Mouse (Mus musculus) MEL-GATA-1-ER (cell line): ENCODE measurements around the gene Rmi1.
"Not testable (repeated sequence)": the region's sequence is repeated elsewhere in the genome, so short reads cannot be mapped to it uniquely, and the experiment has no call there.

Source experiments
- DNase-seq: peaks from one replicate; pipeline ENCODE4 v3.0.0-alpha.2; 2012; ENCODE audit warnings: low read depth; ENCODE audit errors: extremely low read depth

Rmi1 gene

GRCm38 (mm10) chr13:58402003-58402743 lies at the start of gene Rmi1:
Rmi1 (plus strand) TSS chr13:58402248.
- peak; percentile 93 for DNase-seq

GRCm38 (mm10) chr13:58352996-58353395 lies 49.1 kb upstream of the Rmi1 start:
- no peak for DNase-seq

- DNase-seq = peak; percentile 83
Observed at GRCm38 (mm10) chr13:58358629-58359303, 43.3 kb upstream of the Rmi1 start, which contains the start of gene Kif27. Kif27 (minus strand) TSS chr13:58359122.

- DNase-seq = no peak
Observed at GRCm38 (mm10) chr13:58359304-58359653, 42.8 kb upstream of the Rmi1 start.

- DNase-seq = no peak
Observed at GRCm38 (mm10) chr13:58364353-58365175, 37.5 kb upstream of the Rmi1 start.

GRCm38 (mm10) chr13:58365179-58365578 lies 36.9 kb upstream of the Rmi1 start:
- DNase-seq = not testable (repeated sequence)

GRCm38 (mm10) chr13:58366373-58366772 lies 35.7 kb upstream of the Rmi1 start:
- DNase-seq = no peak

- DNase-seq = no peak
Observed at GRCm38 (mm10) chr13:58367641-58368040, 34.4 kb upstream of the Rmi1 start.

- DNase-seq = no peak
Observed at GRCm38 (mm10) chr13:58368835-58369234, 33.2 kb upstream of the Rmi1 start.

GRCm38 (mm10) chr13:58372278-58373152 lies 29.5 kb upstream of the Rmi1 start:
- DNase-seq = no peak

GRCm38 (mm10) chr13:58373153-58373470 lies 28.9 kb upstream of the Rmi1 start:
- no peak for DNase-seq

GRCm38 (mm10) chr13:58384371-58384770 lies 17.7 kb upstream of the Rmi1 start:
- DNase-seq = no peak

- DNase-seq = no peak
Observed at GRCm38 (mm10) chr13:58384779-58385546, 17.1 kb upstream of the Rmi1 start, which contains the start of gene 2210016F16Rik. 2210016F16Rik (minus strand) TSS chr13:58385225.

- DNase-seq = no peak
Observed at GRCm38 (mm10) chr13:58385547-58385920, 16.5 kb upstream of the Rmi1 start.

- DNase-seq = no peak
Observed at GRCm38 (mm10) chr13:58387948-58388347, 14.1 kb upstream of the Rmi1 start.

GRCm38 (mm10) chr13:58388379-58388778 lies 13.7 kb upstream of the Rmi1 start:
- no peak for DNase-seq

- DNase-seq = no peak
Observed at GRCm38 (mm10) chr13:58389324-58389951, 12.6 kb upstream of the Rmi1 start.

GRCm38 (mm10) chr13:58394392-58394791 lies 7.7 kb upstream of the Rmi1 start:
- DNase-seq = not testable (repeated sequence)

- no peak for DNase-seq
Observed at GRCm38 (mm10) chr13:58397651-58398050, 4.4 kb upstream of the Rmi1 start.

GRCm38 (mm10) chr13:58400576-58400975 lies 1.5 kb upstream of the Rmi1 start:
- no peak for DNase-seq
